Mouse (Mus musculus) cerebellum, adult 2 months (tissue): ENCODE measurements at regions not wholly inside any gene's neighbourhood (a gene's known extent, or its start where the extent isn't known, plus 50 kb on each side); places are given as distances from the start of the nearest gene placed in this dataset.

Source experiments
- DNase-seq, 2 experiments: peaks; one replicate each; pipeline ENCODE4 v3.0.0; 2021
- H3K27ac ChIP-seq: fragments of 200-500 bp; 2 replicates; pipeline ENCODE4 v1.5.1; 2012; ENCODE audit warnings: low read length, control low read depth, inconsistent platforms; ENCODE audit not compliant: insufficient read depth
- H3K27me3 ChIP-seq: fragments of 200-500 bp; 2 replicates; pipeline ENCODE4 v1.6.1; 2012; ENCODE audit warnings: inconsistent platforms, mild to moderate bottlenecking, low read length, moderate library complexity; ENCODE audit not compliant: control insufficient read depth, insufficient read depth
- H3K4me1 ChIP-seq: fragments of 200-500 bp; 2 replicates; pipeline ENCODE4 v1.6.1; 2011; ENCODE audit warnings: low read length; ENCODE audit not compliant: control insufficient read depth, insufficient read depth
- H3K4me3 ChIP-seq: fragments of 200-500 bp; replicated peaks from 2 replicates; pipeline ENCODE3; 2011; ENCODE audit warnings: mild to moderate bottlenecking, low read depth, low read length, control low read depth; ENCODE audit not compliant: insufficient read depth
- CTCF ChIP-seq: fragments of 200-500 bp; IDR thresholded peaks from 2 replicates; pipeline ENCODE4 v1.5.1; 2011; ENCODE audit warnings: low read depth, mild to moderate bottlenecking, control low read depth, low read length, moderate library complexity, borderline replicate concordance; ENCODE audit not compliant: insufficient read depth
- POLR2A ChIP-seq: fragments of 200-500 bp; IDR thresholded peaks from 2 replicates; pipeline ENCODE4 v1.6.1; 2011; ENCODE audit warnings: low read length, control low read depth, borderline replicate concordance; ENCODE audit not compliant: insufficient read depth
- WGBS: fragments of 180-500 bp; shearing (Covaris S2); methylation state at CpG from one replicate; pipeline ENCODE4 v1.1.7; 2018; 5-methylcytosine and 5-hydroxymethylcytosine counted together

DNA sequence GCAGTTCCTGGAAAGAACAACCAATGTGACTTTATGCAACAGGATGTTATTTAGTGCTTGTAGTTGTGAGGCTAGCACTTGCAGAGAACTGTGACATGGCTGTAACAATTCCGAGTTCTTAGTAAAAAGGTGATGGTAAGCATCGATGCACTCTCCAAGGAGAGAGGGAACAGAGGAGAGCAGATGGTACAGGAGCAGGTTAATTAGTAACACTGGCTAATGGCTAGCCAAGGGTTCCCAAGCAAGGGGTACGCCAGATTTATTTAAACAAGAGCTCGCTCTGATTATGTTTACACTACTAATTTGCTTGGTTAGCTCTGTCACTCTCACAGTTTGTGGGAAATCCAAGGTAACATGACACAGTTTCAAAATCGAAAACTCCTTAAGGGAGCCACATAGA lies 278.0 kb upstream of the Nectin3 start:
- no peak for TF ChIP-seq CTCF
- no peak for TF ChIP-seq POLR2A
- 21% methylated on average over 5 of the region's 5 CpGs for WGBS
- no peaks in the 10 kb centered on the region for H3K27me3 ChIP-seq
- H3K4me3 ChIP-seq: no peak overlapping the region
- DNase-seq: no peak
- no peak overlapping the region for H3K27ac ChIP-seq
- H3K4me1 ChIP-seq: no peaks in the 10 kb centered on the region

DNA sequence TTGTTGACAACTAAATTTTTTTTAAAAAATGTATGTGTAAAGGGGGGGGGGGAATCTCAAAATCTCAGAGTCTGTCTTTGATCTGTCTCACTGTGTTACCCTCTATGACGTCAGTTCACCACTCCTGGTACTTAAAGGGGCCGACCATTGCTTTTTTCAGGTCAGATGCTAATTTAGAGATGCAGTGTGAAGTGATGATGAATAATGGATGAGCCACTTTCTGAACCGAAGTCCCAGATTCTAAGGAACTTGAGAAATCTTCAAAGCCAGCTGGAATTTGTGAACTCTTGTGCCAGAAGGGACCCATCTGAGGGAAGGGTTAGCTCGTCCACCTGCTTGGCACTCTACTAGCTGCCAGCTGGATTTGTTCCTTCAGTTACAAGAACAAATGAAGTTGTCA lies 271.1 kb upstream of the Nectin3 start:
- Histone ChIP-seq H3K27me3 (no peaks in the 10 kb centered on the region), H3K27ac (no peak overlapping the region), H3K4me3 (no peak overlapping the region), H3K4me1 (no peaks in the 10 kb centered on the region)
- 22% methylated on average over 4 of the region's 4 CpGs for WGBS
- peak in 1 of 2 experiments; percentile 5 for DNase-seq
- TF ChIP-seq POLR2A (no peak), CTCF (no peak)

- no peak overlapping the region for H3K27ac ChIP-seq
- no peaks in the 10 kb centered on the region for H3K4me1 ChIP-seq
- no peak for TF ChIP-seq POLR2A
- no peak for TF ChIP-seq CTCF
- no peak for DNase-seq
- H3K4me3 ChIP-seq: no peak overlapping the region
- WGBS: 67% methylated on average over 1 of the region's 1 CpGs
- H3K27me3 ChIP-seq: no peaks in the 10 kb centered on the region
Measured at GRCm38 (mm10) chr16:46768376-46768775, 270.1 kb upstream of the Nectin3 start.

DNA sequence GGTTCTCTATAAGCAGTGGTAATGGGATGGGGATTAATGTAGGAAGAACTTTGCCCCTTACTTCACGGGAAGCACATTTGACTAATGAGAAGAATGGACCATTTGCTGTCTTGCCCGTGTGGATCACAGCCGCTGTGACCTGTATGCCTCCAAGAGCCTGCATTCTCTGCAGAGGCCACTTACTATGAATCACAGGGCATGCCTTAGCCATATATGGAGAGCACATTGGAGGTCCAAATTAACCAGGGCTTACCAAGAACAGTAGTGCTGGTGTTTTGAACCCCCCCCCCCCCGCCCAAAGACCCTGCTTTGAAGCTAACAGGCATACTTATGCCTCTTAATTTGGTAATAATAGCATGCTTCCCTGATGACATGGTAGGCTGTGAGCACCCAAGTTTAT lies 236.8 kb upstream of the Nectin3 start:
- no peak for DNase-seq
- WGBS: 93% methylated on average over 4 of the region's 4 CpGs
- TF ChIP-seq CTCF: no peak
- TF ChIP-seq POLR2A: no peak

DNA sequence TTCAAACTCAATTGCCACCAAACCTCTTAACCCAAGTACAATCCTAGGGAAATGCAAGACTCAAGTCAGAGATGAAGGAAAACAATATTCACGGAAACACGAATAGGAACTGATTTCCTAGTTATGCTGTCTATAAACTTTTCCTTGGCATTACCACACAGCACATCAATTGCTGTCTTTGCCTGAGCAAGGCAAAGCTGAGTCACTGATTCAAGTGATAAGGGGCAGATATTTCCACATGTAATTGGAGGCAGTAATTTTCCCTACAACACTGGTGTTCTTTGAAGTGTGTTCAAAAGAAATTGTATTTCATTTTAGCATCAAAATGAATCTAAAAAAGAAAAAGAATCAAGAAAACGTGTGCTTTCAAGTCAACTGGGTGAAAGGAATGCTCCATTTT lies 230.1 kb upstream of the Nectin3 start:
- no peaks in the 10 kb centered on the region for H3K4me1 ChIP-seq
- 85% methylated on average over 3 of the region's 3 CpGs for WGBS
- DNase-seq: no peak

More for the DNA sequence above, 236.8 kb upstream of the Nectin3 start:
- Histone ChIP-seq H3K4me3 (no peak overlapping the region), H3K27me3 (no peaks in the 10 kb centered on the region), H3K4me1 (no peaks in the 10 kb centered on the region), H3K27ac (no peak overlapping the region)

GRCm38 (mm10) chr16:46723660-46724059 lies 225.3 kb upstream of the Nectin3 start:
- no peak for DNase-seq
- Histone ChIP-seq H3K4me3 (no peak overlapping the region), H3K27ac (no peak overlapping the region), H3K4me1 (no peaks in the 10 kb centered on the region), H3K27me3 (no peaks in the 10 kb centered on the region)
- TF ChIP-seq CTCF (no peak), POLR2A (no peak)
- 99% methylated on average over 4 of the region's 4 CpGs for whole genome bisulfite sequencing

More for the DNA sequence above, 230.1 kb upstream of the Nectin3 start:
- Histone ChIP-seq H3K27me3 (no peaks in the 10 kb centered on the region), H3K27ac (no peak overlapping the region), H3K4me3 (no peak overlapping the region)
- TF ChIP-seq POLR2A (no peak), CTCF (no peak)

- Histone ChIP-seq H3K4me3 (no peak overlapping the region), H3K4me1 (no peaks in the 10 kb centered on the region), H3K27me3 (no peaks in the 10 kb centered on the region), H3K27ac (no peak overlapping the region)
- 96% methylated on average over 3 of the region's 3 CpGs for WGBS
- DNase-seq: no peak
- TF ChIP-seq POLR2A (no peak), CTCF (no peak)
Measured at GRCm38 (mm10) chr16:46679787-46680186, 181.5 kb upstream of the Nectin3 start.

DNA sequence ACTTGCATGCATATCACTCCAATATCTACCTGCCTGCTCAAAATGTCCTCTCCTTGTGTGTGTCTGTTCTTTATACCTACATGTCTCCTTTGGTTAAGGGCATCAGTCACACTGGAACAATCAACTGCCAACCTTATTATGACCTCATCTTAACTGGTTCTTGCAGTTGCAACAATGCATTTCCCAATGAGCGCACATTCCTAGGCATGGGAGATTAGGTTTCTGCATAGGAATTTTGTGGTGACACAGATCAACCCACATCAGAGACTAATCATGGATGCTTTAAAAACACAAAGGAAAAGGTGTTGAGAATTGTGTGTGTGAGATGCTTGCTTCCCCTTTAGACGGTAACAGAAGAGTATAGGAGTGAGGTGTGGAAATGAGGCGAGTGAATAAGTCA lies 171.3 kb upstream of the Nectin3 start:
- no peak overlapping the region for H3K27ac ChIP-seq
- TF ChIP-seq CTCF: no peak
- no peak for TF ChIP-seq POLR2A
- no peak for DNase-seq
- H3K4me3 ChIP-seq: no peak overlapping the region
- H3K4me1 ChIP-seq: no peaks in the 10 kb centered on the region
- 77% methylated on average over 3 of the region's 3 CpGs for WGBS
- no peaks in the 10 kb centered on the region for H3K27me3 ChIP-seq

GRCm38 (mm10) chr16:46665566-46665965 lies 167.2 kb upstream of the Nectin3 start:
- H3K27ac ChIP-seq: no peak overlapping the region
- H3K4me1 ChIP-seq: no peaks in the 10 kb centered on the region
- no peak overlapping the region for H3K4me3 ChIP-seq
- WGBS: 82% methylated on average over 3 of the region's 3 CpGs
- DNase-seq: no peak
- TF ChIP-seq POLR2A (no peak), CTCF (no peak)
- H3K27me3 ChIP-seq: no peaks in the 10 kb centered on the region
